Mouse (Mus musculus) CD4-positive, CD25-positive, alpha-beta regulatory T cell, adult 2 months (primary cell): Measurements from ENCODE around the gene C1galt1.

Experiments
- DNase-seq: peaks from one replicate; pipeline ENCODE4 v3.0.0-alpha.2; 2012; ENCODE audit warnings: low read depth, low spot score

Gene C1galt1

DNA sequence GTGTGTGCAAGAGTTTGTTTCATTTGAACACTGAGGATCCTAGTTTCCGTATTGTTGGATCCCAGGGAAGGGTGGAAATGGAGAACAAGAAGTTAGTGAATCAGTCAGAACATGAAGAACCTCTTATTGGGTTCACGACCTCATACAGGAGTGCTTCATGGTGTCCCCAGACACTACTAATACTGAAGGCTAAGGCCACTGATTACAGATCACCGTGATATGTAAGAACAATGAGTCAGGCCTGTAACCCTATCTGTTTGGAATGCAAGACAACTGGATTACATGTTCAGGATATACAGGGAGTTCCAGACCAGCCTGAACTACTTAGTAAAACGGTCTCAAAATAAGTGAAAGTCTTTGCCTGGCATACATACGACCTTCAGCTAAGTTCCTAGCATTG lies 13.9 kb downstream of the C1galt1 start:
- no peak for DNase-seq

GRCm38 (mm10) chr6:7859161-7859560 lies 14.5 kb downstream of the C1galt1 start:
- no peak for DNase-seq

GRCm38 (mm10) chr6:7861033-7861432 lies 16.4 kb downstream of the C1galt1 start:
- no peak for DNase-seq

- DNase-seq: no peak
These were observed 18.7 kb downstream of the C1galt1 start for GRCm38 (mm10) chr6:7863354-7863753.

- no peak for DNase-seq
These were observed 32.2 kb downstream of the C1galt1 start for GRCm38 (mm10) chr6:7876836-7877235.

GRCm38 (mm10) chr6:7881595-7882128 lies 37.0 kb downstream of the C1galt1 start:
- DNase-seq: no peak

DNA sequence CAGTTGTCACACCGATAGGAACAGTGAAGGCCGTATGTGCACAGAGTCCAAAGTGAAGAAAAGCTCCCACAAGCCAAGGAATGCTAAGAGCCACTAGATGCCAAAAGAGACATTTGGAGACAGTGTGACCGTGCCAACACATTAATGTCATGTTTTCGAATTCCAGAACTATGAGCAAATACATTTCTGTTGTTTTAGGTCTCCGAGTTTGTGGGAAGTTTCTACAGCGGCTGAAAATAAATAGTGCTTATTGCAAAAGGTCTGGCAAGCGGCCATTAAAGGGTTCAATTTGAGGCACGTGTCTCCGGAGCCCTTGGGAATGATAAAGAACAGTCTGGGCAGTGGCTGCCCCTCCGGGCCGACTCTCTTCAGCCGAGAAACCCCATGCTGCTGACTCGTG lies 37.9 kb downstream of the C1galt1 start:
- no peak for DNase-seq

- no peak for DNase-seq
These were observed 41.5 kb downstream of the C1galt1 start for GRCm38 (mm10) chr6:7885994-7886684.

GRCm38 (mm10) chr6:7886685-7887004 lies 42.0 kb downstream of the C1galt1 start:
- no peak for DNase-seq

GRCm38 (mm10) chr6:7896339-7896738 lies 51.7 kb downstream of the C1galt1 start:
- no peak for DNase-seq

GRCm38 (mm10) chr6:7912015-7912414 lies 67.4 kb downstream of the C1galt1 start:
- DNase-seq: no peak
